Mouse (Mus musculus) heart, embryonic 16.5 days (tissue): ENCODE measurements around the gene Camta1. TPM values are rescaled to one million over a fixed set of nuclear protein-coding genes. Genes with fewer than 3 reads are reported as not detected.

Source experiments
- ATAC-seq: fragments of 200-750 bp; cut with Nextera tagmentation; replicated peaks from 2 replicates; pipeline ENCODE4 v1.8.0; 2017; ENCODE audit warnings: moderate number of reproducible peaks; ENCODE audit not compliant: insufficient read depth, low FRiP score; ENCODE audit errors: extremely low read depth
- H3K27ac ChIP-seq: fragments of 300-500 bp; sonication (generic); 2 replicates; pipeline ENCODE4 v1.5.1; 2014; ENCODE audit warnings: mild to moderate bottlenecking, low read length, control low read depth, moderate library complexity
- H3K27me3 ChIP-seq: fragments of 300-500 bp; sonication (generic); 2 replicates; pipeline ENCODE4 v1.6.1; 2014; ENCODE audit warnings: low read length, mixed read lengths; ENCODE audit not compliant: control insufficient read depth, insufficient read depth
- H3K36me3 ChIP-seq: fragments of 300-500 bp; sonication (generic); 2 replicates; pipeline ENCODE4 v1.6.1; 2014; ENCODE audit not compliant: control insufficient read depth, insufficient read depth
- H3K4me1 ChIP-seq: fragments of 300-500 bp; sonication (generic); 2 replicates; pipeline ENCODE4 v1.6.1; 2014; ENCODE audit warnings: low read length, mixed read lengths; ENCODE audit not compliant: control insufficient read depth, insufficient read depth
- H3K4me2 ChIP-seq: fragments of 300-500 bp; sonication (generic); 2 replicates; pipeline ENCODE4 v1.6.1; 2014; ENCODE audit warnings: low read depth, mild to moderate bottlenecking, control low read depth, low read length
- H3K4me3 ChIP-seq: fragments of 300-500 bp; sonication (generic); 2 replicates; pipeline ENCODE4 v1.5.1; 2014; ENCODE audit warnings: mild to moderate bottlenecking, control low read depth, low read length
- H3K9ac ChIP-seq: fragments of 300-500 bp; sonication (generic); 2 replicates; pipeline ENCODE4 v1.6.1; 2014; ENCODE audit warnings: low read length, control low read depth
- H3K9me3 ChIP-seq: fragments of 300-500 bp; sonication (generic); replicated peaks from 2 replicates; pipeline ENCODE4 v1.6.1; 2016; ENCODE audit warnings: low read length; ENCODE audit not compliant: control insufficient read depth
- WGBS: fragments of 180-500 bp; shearing (Covaris S2); extraction: QIAGEN DNeasy Blood & Tissue Kit; methylation state at CpG from one replicate; pipeline ENCODE4 v1.1.7; 2014; 5-methylcytosine and 5-hydroxymethylcytosine counted together
- polyA plus RNA-seq: library from polyadenylated mRNA; unstranded; fragments of >200 nt; fragmentation: Nextera tagmentation; extraction: Ambion mirVana; gene quantifications from 2 replicates; pipeline ENCODE4 v1.2.1, GENCODE M21; 2015

Camta1 gene
- polyA plus RNA-seq, 1 experiment from 2014 or later: 141 TPM

DNA sequence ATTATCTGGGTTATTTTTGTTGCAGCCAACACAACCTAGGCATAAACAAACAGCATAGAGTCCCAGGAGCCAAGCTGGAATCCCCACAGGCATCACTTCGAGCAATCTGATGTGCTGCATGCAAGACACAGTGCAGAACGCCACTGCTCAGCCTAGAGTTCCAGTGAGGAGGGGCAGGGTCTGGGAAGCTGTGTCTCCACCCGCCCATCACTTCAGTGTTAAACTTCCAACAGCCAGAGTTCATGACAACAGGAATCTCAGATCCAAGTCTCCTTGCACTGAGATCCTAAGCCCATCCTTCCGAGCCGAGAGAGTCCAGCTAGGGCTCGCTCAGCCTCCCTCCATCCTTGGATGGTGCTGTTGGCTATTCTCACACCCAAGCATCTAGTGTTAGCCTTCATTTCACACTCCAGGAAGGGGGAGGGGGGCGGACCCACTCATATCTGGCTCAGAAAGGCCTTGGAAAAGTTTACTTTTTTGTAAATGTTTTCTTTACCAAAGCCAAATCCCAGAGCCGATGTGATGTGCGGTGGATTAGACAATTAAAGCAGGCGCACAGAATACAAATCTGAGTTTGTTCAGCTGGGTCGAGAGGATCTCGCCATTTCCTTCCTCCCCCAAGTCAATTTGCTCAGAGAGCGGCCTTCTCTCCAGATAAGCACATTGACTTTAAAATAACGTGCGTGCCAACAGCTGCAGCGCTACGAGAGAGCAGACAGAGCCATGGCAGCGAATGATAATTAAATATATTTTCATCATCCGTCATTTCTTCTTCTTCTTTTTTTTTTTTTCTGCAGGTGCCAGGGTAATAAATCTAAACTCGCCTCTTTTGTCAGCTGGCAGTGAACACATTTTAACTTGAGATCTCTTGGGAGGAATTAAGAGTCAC, 120.2 kb downstream of the Camta1 start:
- 0 out of 2 replicates have a peak overlapping the region, but pooled peaks have one; percentile 25 for H3K4me2 ChIP-seq
- ATAC-seq: peak; percentile 72
- WGBS: 31% methylated on average over 20 of the region's 20 CpGs
- no peaks in the 10 kb centered on the region for H3K36me3 ChIP-seq
- H3K4me3 ChIP-seq: no peak overlapping the region
- H3K9ac ChIP-seq: no peak overlapping the region
- H3K4me1 ChIP-seq: peaks cover 9% of the 10 kb centered on the region
- H3K27ac ChIP-seq: peak overlapping the region; percentile 54
- H3K27me3 ChIP-seq: no peaks in the 10 kb centered on the region
- H3K9me3 ChIP-seq: no peaks in the 10 kb centered on the region

GRCm38 (mm10) chr4:151739348-151739956, 122.2 kb downstream of the Camta1 start:
- WGBS: 74% methylated on average over 11 of the region's 12 CpGs

DNA sequence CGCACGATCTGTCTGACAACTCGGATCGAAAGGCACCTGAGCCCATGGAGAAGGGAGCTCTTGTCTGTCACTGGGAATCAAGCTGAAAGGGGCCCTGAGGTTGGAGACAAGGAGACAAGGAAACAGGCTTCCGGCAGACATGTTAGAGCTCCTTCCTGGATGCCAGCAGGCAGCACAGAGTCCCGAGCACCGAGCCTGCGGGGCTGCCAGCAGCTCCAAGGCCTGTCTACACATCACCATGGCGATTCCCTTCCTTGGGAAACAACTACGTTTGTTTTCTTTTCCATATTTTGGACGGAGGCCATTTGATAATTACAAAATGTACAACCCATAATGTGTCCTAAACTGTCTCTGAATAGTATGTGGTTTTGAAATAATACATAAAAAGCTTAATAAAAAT, 122.8 kb downstream of the Camta1 start:
- no peak overlapping the region for H3K4me2 ChIP-seq
- H3K4me3 ChIP-seq: no peak overlapping the region
- peak overlapping the region; percentile 5 for H3K27ac ChIP-seq
- H3K9ac ChIP-seq: no peak overlapping the region
- no peaks in the 10 kb centered on the region for H3K36me3 ChIP-seq
- H3K9me3 ChIP-seq: no peaks in the 10 kb centered on the region
- ATAC-seq: no peak
- 57% methylated on average over 11 of the region's 11 CpGs for WGBS
- H3K27me3 ChIP-seq: no peaks in the 10 kb centered on the region
- peaks cover 9% of the 10 kb centered on the region for H3K4me1 ChIP-seq

More at GRCm38 (mm10) chr4:151739348-151739956, 122.2 kb downstream of the Camta1 start:
- no peaks in the 10 kb centered on the region for H3K27me3 ChIP-seq
- no peak overlapping the region for H3K27ac ChIP-seq
- no peaks in the 10 kb centered on the region for H3K9me3 ChIP-seq
- H3K4me2 ChIP-seq: no peak overlapping the region
- H3K4me3 ChIP-seq: no peak overlapping the region
- no peak for ATAC-seq
- H3K4me1 ChIP-seq: peaks cover 9% of the 10 kb centered on the region
- H3K9ac ChIP-seq: no peak overlapping the region
- no peaks in the 10 kb centered on the region for H3K36me3 ChIP-seq

DNA sequence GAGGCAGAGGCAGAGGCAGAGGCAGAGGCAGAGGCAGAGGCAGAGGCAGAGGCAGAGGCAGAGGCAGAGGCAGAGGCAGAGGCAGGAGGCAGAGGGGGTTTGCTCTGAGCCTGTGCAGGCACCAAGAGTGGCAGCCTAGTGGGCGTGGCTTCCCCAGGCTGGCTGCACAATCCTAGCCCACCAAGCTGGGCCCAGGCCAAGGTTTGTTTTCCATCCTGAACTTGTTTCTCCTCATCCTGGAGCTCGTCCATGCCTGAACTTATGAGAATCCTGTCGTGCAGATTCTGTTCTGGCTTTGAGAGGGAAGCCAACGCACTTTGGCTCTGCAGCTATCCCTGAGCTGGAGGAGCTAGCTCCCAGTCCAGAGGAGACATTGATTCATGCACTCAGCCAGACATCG, 123.4 kb downstream of the Camta1 start:
- H3K9ac ChIP-seq: no peak overlapping the region
- no peaks in the 10 kb centered on the region for H3K36me3 ChIP-seq
- H3K4me2 ChIP-seq: no peak overlapping the region
- H3K27ac ChIP-seq: peak overlapping the region; percentile 5
- peaks cover 9% of the 10 kb centered on the region for H3K4me1 ChIP-seq
- H3K27me3 ChIP-seq: no peaks in the 10 kb centered on the region
- ATAC-seq: no peak
- WGBS: 49% methylated on average over 5 of the region's 5 CpGs
- H3K9me3 ChIP-seq: no peaks in the 10 kb centered on the region
- no peak overlapping the region for H3K4me3 ChIP-seq

DNA sequence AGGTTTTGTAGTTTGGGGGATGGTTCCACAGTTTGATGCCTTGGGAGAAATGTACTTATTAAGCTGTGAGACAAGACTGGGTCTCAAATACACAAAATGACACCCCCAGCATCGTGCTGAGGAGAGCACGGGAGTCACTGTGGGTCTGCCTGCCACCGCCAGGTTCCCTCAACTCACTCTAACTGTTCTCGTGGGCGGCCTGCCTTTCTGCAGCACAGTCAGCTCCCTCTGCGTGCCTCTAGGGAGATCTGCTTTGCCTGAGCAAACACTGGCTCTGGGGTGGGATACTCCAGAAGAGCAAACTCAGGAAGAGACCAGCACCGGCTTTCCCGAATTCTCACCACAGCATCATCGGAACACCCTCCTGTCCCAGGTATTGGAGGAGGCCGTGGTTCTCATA, 129.0 kb downstream of the Camta1 start:
- no peak overlapping the region for H3K4me2 ChIP-seq
- H3K9ac ChIP-seq: no peak overlapping the region
- H3K9me3 ChIP-seq: no peaks in the 10 kb centered on the region
- no peaks in the 10 kb centered on the region for H3K4me1 ChIP-seq
- H3K27ac ChIP-seq: no peak overlapping the region
- no peak for ATAC-seq
- H3K36me3 ChIP-seq: no peaks in the 10 kb centered on the region
- no peak overlapping the region for H3K4me3 ChIP-seq
- WGBS: 70% methylated on average over 10 of the region's 10 CpGs
- no peaks in the 10 kb centered on the region for H3K27me3 ChIP-seq

GRCm38 (mm10) chr4:151730037-151730759, 131.5 kb downstream of the Camta1 start:
- no peak for ATAC-seq
- no peak overlapping the region for H3K9ac ChIP-seq
- 52% methylated on average over 4 of the region's 4 CpGs for WGBS

GRCm38 (mm10) chr4:151729116-151729515, 132.6 kb downstream of the Camta1 start:
- Histone ChIP-seq H3K9me3 (no peaks in the 10 kb centered on the region), H3K4me1 (no peaks in the 10 kb centered on the region), H3K4me3 (no peak overlapping the region), H3K36me3 (no peaks in the 10 kb centered on the region), H3K27ac (no peak overlapping the region), H3K27me3 (no peaks in the 10 kb centered on the region), H3K4me2 (no peak overlapping the region), H3K9ac (no peak overlapping the region)
- no peak for ATAC-seq
- 72% methylated on average over 4 of the region's 4 CpGs for WGBS

More at GRCm38 (mm10) chr4:151730037-151730759, 131.5 kb downstream of the Camta1 start:
- Histone ChIP-seq H3K4me1 (no peaks in the 10 kb centered on the region), H3K27ac (no peak overlapping the region), H3K27me3 (no peaks in the 10 kb centered on the region), H3K9me3 (no peaks in the 10 kb centered on the region), H3K36me3 (no peaks in the 10 kb centered on the region), H3K4me3 (no peak overlapping the region), H3K4me2 (no peak overlapping the region)

DNA sequence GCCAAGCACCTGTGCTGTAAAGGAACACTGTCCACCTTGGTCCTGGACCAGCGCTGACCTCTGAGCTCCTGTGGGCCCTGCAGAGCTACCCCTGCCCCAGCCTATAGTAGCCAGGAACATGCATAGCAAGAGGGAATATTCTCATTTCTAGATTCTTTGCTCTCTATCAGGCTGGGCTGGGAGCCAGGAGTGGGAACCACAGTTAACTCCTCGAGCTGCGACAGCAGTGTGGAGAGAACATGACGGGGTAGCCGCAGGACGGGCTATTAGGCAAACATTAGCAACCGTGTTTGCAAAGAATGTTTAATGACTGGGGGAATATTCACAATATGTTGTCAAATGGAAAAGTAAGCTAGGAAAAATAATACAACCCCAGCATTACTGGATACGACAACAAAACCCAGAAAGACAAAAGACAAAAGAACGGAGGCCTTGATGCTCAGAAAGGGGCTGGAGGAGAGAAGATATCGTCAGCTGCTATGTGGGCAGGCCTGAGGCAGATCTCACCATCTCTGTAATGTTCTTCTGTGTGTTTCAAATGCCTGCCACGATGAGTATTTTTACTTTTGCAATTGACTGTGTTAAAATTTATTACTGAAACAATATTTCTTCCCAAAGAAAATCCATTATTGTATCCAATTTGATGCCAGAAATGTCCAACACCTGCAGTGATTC, 133.1 kb downstream of the Camta1 start:
- no peaks in the 10 kb centered on the region for H3K27me3 ChIP-seq
- H3K9me3 ChIP-seq: no peaks in the 10 kb centered on the region
- 65% methylated on average over 11 of the region's 11 CpGs for WGBS
- no peaks in the 10 kb centered on the region for H3K4me1 ChIP-seq
- H3K36me3 ChIP-seq: no peaks in the 10 kb centered on the region
- H3K4me3 ChIP-seq: no peak overlapping the region
- no peak overlapping the region for H3K9ac ChIP-seq
- H3K27ac ChIP-seq: no peak overlapping the region
- no peak overlapping the region for H3K4me2 ChIP-seq
- ATAC-seq: no peak
